Mouse (Mus musculus): ENCODE measurements at regions not wholly inside any gene's neighbourhood (a gene's known extent, or its start where the extent isn't known, plus 50 kb on each side); places are given as distances from the start of the nearest gene placed in this dataset.

DNA sequence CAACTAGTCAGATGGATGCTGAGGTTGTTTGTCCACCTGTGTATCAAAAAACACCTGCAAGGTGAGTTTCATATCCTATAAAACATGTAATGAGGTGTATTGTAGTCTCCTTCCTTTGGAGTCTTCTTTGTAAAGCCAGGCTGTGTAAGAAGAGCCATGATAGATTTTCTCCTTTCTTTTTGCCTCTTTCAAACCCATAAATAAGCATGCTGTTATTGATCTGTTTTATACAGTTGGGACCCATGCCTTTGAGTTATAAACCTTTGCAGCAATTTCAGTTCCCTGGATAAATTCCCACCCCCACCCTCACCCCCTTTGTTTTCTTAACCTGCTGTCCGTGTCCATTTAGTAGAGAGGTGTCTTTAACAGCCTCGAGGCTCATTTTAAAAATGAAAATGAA, 131.0 kb upstream of the Rgs17 start:
- no peak for DNase-seq (ENCODE audit: low spot score)

DNA sequence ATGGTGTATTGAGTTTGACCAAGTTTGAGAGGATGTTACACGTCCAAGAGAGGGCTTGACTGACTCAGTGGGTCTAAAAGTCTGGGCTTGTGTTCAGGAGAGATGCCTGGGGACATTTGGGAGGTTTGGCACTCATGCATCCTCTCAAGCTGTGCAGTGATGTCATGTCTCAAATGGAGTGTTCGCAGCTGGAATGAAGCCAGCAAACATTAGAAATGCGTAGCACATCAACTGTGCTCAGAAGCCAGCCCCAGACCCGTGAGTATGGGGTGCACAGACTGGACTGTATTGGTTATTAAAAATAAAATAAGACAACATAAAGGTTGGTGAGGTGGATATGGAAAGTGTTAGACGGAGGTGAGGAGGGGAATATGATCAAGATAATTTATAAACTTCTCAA, 121.2 kb upstream of the Rgs17 start:
- no peak for DNase-seq (ENCODE audit: low spot score)

GRCm38 (mm10) chr10:6039771-6040170, 117.6 kb upstream of the Rgs17 start:
- DNase-seq (ENCODE audit: low spot score), result no peak

- peak; percentile 87 for DNase-seq (ENCODE audit: low spot score)
These were observed 113.7 kb upstream of the Rgs17 start for GRCm38 (mm10) chr10:6035792-6036487.

DNA sequence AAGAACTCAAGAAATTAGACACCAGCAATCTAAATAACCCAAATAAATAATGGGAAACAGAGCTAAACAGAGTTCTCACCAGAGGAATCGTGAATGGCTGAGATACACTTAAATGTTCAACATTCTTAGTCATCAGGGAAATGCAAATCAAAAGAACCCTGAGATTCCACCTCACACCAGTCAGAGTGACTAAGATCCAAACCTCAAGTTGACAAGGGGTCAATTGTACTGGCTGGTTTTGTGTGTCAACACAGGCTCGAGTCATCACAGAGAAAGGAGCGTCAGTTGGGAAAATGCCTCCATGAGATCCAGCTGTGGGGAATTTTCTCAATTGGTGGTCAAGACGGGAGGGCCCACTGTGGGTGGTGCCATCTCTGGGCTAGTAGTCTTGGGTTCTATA, 110.3 kb upstream of the Rgs17 start:
- no peak for DNase-seq (ENCODE audit: low spot score)

- DNase-seq (ENCODE audit: low spot score), result no peak
These were observed 105.4 kb upstream of the Rgs17 start for GRCm38 (mm10) chr10:6027551-6027950.

GRCm38 (mm10) chr10:6026317-6026716, 104.1 kb upstream of the Rgs17 start:
- DNase-seq (ENCODE audit: low spot score), result no peak

DNA sequence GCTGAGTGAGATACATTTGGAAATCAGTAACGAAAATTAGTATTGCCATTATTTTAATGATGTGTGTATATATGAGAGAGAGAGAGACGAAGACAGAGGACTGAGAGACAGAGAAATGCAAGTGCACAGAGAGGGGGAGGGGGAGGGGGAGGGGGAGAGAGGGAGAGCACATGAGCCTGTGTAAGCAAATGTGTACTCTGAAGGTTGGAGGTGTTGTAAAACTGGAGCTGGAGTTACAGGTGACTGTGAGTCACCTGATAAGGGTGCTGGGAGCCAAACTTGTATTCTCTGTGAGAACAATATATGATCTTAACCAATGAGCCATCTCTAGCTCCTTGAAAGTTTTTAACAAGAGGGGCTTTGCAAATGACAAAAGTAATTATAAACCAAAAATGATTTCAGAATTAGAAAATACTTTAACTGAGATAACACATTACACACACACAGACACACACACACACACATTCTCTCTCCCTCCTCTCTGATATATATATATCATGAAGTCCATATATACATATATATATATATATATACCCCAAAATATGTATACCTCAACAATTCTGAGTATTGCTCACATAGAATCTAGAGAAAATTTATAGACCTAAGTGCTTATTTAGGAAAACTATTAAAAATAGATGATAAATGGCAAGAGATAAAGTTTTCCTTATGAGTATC, 100.5 kb upstream of the Rgs17 start:
- no peak for DNase-seq (ENCODE audit: low spot score)

GRCm38 (mm10) chr10:6020944-6021684, 98.9 kb upstream of the Rgs17 start:
- DNase-seq (ENCODE audit: low spot score), result no peak

DNA sequence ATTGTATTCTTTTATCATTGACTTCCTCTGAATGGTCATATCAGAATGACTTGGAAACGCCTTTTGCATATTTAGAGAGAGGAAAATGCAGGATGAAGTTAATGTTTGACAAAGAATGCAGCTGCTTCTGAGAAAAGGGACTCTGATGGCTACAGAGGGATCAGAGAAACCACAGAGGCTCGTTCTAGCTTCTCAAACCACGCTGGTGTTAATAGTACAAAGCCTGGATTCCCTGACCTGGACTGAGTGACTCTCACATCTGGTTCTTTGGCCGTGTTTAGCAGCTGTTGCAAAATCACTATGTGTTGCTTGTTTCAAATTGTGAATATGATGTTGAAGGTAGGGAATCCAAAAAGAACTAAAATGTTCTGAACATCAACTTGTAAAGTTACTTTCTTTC, 91.5 kb upstream of the Rgs17 start:
- DNase-seq (ENCODE audit: low spot score), result no peak

DNA sequence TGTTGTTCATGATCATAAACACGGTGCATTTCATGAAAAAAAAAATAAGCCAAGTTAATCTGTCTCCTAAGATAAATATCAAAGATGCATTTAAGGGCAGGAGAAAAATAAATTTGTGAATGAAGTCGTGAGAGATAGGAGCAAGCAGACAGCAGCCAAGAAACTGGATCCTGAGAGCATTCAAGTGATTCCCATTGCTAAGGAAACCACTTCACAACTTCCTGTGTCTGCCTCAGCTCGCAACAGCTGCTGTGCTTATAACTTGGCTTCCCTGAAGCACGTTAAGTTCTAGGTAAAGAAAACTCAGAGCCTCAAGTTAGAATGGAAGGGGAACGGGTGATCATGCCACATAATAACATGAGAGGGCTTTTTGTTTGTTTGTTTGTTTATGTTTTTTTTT, 89.3 kb upstream of the Rgs17 start:
- no peak for DNase-seq (ENCODE audit: low spot score)

GRCm38 (mm10) chr10:6011029-6011428, 88.8 kb upstream of the Rgs17 start:
- no peak for DNase-seq (ENCODE audit: low spot score)

DNA sequence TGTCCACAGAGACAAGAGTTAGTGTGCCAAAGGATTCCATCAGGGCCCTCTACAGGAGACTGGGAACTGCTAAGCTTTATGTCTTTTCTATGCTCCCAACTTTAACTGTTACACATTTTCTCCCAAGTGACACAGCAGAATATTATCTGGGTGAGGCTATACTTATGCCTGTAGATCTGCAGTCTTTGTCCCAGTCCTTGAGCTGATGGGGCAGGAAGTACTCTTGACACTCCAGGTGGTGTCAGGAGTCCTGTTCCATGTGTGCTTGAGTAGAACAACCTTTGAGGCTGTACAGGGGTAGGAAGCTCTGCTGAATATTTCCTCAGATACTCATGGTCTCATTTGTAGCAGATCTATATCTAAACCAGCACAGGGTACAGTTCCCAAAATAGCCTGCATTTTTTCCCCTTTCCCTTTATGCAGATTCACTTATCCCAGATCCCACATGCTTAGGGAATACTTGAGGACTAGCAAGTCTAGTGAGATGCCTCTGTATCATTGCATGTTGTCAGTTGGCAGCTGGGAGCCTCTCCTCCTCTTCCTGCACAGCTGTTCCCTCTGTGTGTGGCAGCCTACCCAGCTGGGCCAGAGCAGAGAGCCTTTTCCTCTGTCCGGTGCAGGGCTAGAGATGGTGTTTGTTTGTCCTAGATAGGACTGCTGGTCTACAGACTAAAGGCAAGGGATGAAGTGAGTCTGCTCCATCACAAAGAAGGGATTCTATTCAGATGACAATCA, 85.2 kb upstream of the Rgs17 start:
- no peak for DNase-seq (ENCODE audit: low spot score)

GRCm38 (mm10) chr10:5981433-5981832, 59.2 kb upstream of the Rgs17 start:
- DNase-seq (ENCODE audit: low spot score), result no peak

GRCm38 (mm10) chr10:5978534-5978933, 56.3 kb upstream of the Rgs17 start:
- DNase-seq (ENCODE audit: low spot score), result no peak

All from testis, postnatal 10 days (tissue).